Mouse (Mus musculus) adrenal gland (tissue): Measurements from ENCODE around the gene Pelo.

Experiments used
- intact Hi-C: fragments of 180-260 bp; cut with DNase I; formaldehyde crosslinking; loops from one replicate; pipeline ENCODE4 v1.15.1; 2025
- long read RNA-seq, 2 experiments: library from polyadenylated mRNA; unstranded; transcript quantifications; one replicate each; pipeline ENCODE4 v2.0.0; 2020; ENCODE audit warnings: borderline replicate concordance in 1 of 2; ENCODE audit not compliant: insufficient replicate concordance in 1 of 2

Pelo gene
- long read RNA-seq, experiment 1, partial matches to known transcripts, result 0 of 1 reads
- long read RNA-seq, experiment 1, other reads (novel, unspliced or antisense), result 1 of 1 reads
- long read RNA-seq, experiment 2, partial matches to known transcripts, result 0 of 2 reads
- long read RNA-seq, experiment 2, other reads (novel, unspliced or antisense), result 0 of 2 reads

DNA sequence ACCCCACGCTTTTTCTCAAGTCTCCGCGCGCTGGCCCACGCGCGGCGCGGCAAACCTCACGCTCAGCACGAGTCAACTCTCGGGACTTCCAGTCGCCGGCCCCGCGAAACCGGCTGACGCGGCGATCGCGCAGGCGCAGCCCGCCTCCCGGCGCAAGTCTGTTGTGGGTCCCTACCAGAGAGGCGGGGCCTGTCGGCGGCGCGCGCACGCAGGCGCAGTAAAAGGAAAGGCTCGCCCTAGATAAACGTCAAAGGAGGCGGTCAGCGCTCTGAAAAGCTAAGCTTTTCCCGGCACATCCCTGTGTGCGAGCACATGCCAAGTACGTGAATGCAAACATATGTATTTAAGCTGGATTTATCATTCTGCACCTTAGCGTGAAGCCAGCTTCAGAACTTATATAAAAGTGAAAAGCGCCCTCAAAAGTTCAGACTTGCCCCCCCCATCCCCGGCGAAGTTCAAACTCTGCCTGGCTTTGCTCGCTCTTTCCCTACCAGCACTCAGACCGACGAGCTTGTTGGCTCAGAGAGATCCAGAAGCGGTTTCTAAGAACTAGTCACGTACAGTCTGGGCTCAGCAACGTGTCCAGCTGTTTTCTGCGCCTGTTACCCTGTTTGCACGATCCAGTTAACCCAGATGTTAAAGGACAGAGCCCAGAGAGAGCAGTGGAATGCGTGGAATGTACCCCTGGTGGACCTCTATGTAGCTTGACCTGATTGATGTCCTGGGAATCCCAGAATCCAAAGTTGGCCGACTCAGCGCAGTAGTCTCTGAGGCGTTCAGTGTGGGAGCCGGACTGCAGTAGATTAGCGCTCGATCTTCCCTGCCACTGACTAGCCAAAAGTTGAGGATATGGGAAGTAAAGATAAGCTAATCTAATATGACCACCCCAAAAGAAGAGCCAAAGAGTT, at the start of gene Pelo:
Pelo (minus strand) TSS at position 118 of the 908 bp plus-strand sequence.
- intact Hi-C loops, result no loop called here

DNA sequence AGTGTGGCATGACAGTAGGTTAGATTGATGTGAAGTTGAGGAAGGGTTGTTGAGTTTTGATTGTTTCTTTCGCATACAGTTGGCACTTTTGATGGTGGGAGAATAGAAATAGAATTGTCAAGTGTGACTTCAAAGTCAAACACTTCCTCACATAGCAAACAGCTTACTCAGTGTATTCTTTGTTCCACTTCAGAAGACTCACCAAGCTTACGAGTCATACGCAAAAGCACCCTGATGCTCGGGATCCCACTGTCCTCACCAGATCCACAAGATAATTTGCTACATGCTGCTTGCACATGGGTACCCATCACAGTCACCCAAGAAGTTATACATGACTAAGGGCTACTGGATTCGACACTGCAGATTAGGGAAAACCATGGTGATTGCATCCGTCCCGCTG, 48.5 kb upstream of the Pelo start:
- intact Hi-C loops, result no loop called here

DNA sequence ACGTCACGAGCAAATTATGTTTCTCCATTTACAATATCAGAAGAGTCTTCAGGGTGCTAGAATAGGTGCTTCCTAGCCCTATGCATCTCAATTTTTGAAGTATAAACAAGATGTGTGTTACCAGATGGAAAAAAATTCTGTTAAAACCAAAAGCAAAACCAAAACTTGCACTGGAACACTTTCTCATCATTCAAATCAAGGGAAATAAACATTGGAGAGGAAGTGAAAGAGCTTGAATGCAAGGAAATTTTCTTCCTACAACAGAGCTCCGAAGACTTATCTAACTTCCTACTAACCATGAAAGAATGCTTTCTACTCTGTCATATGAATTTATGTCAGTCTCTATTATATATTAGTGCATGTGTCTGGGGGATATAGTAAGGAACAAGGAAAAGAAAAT, 46.8 kb upstream of the Pelo start:
- intact Hi-C loops, result no loop called here

DNA sequence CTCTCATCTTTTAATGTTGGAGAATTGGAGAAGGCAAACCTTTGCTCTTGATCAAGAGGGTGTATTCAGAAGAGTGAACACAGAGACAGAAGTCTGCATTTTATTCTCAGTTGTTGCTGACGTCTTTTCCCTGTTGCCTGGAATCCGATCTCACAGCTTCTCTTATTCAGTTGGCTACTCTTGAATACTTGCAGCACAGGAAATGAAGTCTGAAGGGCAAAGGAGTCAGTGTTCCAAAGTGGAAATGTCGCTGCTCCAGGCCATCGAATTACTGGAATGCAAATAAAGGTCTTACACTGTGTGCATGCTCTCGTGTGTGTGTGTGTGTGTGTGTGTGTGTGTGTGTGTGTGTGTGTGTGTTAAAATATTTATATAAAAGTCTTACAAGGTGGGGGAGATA, 42.4 kb upstream of the Pelo start:
- intact Hi-C loops, result no loop called here

DNA sequence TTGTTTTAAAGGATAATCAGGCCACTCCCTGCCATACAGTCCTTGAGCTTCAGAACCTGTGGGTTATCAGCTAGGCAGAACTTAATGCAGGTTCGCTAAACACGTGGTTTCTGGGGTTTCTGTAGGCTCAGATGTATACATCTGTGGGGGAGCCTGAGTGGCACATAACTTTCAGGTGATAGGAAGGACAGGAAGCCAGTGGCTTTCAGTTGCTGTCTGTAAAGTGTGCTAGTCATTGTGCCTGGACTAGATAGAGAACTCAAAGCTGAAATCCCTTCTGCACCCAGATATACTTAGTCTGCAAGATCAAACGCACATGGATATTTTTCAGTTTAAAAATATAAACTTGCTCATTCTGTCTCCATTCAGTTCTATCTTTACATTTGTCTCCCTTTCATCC, 41.4 kb upstream of the Pelo start:
- intact Hi-C loops, result no loop called here

DNA sequence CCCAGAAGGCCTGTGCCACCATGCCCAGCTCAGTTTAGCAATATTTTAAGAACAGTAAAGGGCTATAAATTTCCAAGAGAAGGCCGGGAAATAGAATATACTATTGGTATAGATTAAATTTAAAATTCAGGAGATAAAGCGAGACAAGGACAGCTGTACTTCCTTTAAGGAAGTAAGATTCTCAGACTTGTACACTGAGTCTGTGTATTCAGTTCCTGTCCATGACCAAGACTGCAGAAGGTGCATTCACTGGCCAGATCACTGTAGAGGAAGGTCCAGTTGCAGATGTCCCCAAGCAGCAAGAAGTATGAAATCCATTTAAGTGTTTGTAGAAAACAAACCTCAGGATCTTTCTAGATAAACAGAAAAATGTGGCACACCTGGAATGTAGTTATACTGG, 40.0 kb upstream of the Pelo start:
- intact Hi-C loops, result no loop called here

DNA sequence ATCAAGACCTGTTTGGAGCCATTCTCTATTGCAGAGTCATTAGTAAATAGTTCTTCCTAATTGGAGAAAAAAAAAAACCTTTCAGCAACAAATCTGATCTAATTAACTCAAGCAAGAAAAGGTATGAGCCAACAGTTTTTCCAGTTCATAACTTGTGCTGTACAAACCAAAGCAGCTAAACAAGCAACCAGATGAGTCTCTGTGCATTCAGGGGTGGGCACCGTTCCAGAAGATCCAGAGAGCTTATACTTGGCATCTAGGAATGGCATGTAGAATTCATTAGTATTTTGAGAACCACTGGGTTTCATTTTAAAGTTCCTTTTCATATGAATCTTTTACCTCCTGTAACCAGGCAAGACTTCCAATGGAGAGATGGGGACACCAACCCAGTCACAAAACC, 37.8 kb upstream of the Pelo start:
- intact Hi-C loops, result no loop called here

DNA sequence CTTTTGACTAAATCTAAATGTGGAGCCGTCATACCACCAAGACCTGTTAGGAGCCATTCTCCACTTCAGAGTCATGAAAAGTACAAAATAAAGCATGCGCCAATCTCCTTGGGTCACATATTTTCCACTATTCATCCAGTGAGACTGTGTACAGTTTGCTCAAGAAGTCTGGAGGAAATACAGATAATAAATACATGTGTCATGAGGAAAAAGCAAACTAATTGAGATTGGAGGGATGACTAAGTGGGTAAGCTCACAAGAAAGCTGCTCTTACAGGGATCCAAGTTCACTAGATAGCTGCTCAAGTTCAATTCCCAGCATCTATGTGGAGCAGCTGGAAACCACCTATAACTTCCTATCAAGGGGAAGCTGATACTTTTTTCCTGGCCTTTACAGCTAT, 36.5 kb upstream of the Pelo start:
- intact Hi-C loops, result no loop called here

DNA sequence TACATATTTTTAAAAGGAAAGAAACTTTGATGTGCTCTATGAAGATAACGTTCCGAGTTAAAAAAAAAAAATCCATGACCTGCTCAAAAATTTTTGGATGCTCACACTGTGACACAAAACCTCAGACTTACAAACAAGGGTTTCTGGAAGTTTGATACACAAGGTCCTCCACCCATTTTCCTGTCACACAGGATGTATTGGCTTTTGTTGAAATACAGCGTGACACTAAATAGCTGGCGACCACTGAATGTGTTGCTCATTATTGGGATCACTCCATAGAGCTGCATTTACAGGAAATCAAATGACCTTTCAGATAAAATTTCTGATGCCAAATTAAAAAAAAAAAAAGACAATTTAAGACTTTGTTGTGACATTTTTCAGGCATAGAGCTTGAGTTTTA, 35.1 kb upstream of the Pelo start:
- intact Hi-C loops, result no loop called here

DNA sequence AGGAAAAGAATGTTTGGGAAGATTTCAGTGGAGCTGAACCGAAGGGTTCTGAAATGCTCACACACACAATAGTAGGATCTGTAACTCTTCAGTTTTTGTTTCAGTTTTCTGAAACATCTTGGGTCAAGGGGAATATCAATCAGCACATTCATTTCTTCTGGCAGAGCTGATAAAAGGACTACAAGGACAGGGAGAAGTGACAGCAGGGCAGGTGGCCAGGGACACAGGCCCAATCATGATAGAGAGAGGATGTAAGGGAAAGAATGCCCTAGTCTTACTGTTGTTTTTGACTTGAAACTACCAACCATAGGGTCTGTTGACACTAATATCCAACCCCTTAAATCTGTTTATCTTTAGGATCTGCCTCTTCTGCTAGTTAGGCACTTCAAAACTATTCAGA, 34.5 kb upstream of the Pelo start:
- intact Hi-C loops, result no loop called here

DNA sequence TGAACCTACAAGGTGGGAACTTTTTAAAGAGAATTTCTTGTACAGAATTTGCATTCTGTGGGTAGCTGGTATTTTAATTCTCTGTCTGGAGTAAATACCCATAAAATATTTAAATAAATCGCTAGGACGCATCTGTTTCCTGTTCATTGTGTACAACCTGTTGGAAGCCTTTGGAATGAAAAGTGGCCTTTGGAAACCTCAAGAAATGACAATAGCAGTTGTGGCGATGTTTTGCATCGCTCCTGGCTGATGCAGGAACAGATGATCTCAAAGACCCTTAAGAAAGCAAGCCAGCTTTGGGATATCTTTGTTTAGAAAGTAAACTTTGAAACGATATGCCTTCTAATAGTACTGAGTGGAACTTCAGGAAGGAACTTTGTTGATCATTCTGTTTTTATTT, 28.8 kb upstream of the Pelo start:
- intact Hi-C loops, result no loop called here

DNA sequence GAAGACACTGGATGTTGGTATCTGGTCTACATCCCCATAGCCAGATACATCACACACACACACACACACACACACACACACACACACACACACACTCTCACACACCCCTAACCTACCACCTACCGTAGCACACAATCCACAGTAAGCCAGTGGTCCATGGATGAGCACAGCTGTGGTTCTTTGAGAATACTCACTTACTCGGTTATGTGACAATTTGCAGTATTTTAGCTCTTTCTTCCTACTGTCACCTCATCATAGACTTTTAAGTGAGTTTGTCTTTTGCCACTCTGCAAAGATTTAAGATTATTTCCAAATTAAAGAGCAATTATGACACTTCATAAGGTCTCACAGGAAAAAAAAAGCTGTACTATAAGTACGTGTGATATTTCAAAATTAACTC, 28.2 kb upstream of the Pelo start:
- intact Hi-C loops, result no loop called here

DNA sequence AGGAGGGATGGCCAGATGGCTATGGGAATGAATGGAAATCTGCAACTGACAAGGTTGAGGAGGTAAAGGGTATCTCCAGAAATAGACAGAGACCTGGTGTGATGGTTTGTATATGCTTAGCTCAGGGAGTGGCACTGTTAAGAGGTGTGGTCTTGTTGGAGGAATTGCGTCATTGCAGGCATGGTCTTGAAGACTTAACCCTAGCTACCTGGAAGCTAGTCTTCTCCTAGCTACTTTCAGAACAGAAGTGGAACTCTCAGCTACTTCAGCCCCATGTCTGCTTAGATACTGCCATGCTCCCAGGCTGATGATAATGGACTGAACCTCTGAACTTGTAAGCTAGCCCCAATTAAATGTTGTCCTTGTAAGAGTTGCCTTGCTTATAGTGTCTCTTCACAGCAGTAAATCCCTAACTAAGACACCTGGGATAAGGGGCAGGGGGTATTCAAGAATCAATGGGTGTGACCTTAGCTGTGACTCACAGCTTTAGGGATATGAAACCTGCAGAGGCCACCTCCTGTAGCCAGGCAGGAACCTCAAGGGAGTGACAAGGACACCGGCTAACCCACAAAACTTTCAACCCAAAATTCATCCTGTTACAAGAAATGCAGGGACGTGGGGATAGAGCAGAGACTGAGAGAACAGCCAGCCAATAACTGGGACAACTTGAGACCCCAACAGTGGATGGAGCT, 27.1 kb upstream of the Pelo start:
- intact Hi-C loops, result no loop called here

DNA sequence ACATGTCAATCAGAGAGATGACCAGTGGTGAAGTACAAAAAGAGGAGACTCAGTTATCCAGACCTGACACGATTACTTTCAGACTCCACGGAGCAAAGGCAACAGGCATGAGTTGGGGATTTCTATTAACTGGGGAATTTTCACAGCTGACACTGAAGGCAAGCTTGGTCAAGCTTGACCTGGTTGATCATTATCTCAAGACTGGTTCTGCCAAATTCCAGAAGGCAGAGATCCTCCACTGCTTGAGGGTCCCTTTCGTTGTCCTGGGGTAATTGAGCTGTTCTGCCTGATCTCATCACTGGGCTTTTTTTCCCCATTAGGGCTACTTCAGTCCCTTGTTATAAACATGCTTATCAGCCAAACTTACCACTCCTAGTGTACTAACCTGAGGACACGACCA, 19.6 kb upstream of the Pelo start:
- intact Hi-C loops, result loop anchor here (10.0 kb wide), 1 partner anchor 125 kb away; no protein-coding TSS in a partner anchor

DNA sequence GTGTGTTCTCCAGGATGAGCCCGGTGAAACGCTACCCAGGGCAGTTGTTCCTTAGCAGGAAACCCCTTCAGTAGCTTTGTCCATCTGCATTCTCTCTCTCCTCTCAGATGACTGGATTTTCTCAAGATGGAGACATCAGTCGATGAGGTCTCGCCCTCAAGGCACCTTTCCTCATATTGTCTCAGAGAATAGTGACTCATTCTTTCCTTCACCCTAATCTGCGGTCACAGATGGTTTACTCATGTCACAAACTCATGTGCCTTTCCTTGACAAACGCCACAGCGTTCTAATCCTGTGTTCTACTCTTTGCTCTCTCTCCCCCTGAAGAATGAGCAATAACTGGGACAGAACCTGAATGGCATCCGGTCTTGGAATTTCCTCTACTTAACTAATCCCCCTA, 17.4 kb upstream of the Pelo start:
- intact Hi-C loops, result loop anchor here (10.0 kb wide), 1 partner anchor 123 kb away; no protein-coding TSS in a partner anchor

DNA sequence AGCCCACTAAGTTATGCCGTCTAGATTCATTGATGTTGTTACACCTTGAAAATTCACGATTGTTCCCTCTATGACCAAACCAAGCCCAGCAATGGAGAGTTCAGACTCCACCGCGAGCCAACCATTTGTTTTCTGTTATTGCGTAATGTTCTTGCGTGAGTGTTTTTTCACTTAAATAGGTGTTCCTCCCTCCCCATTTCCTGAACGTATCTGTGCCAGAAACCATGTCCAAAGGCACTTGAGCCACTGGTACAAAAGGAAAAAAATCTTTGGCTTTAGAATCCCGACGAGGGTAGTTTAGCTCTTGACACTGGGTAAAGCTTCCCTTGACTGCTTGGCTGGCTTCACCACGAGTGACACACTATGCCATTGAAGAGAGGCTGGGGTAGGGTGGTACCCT, 16.2 kb upstream of the Pelo start:
- intact Hi-C loops, result loop anchor here (10.0 kb wide), 1 partner anchor 121 kb away; no protein-coding TSS in a partner anchor

DNA sequence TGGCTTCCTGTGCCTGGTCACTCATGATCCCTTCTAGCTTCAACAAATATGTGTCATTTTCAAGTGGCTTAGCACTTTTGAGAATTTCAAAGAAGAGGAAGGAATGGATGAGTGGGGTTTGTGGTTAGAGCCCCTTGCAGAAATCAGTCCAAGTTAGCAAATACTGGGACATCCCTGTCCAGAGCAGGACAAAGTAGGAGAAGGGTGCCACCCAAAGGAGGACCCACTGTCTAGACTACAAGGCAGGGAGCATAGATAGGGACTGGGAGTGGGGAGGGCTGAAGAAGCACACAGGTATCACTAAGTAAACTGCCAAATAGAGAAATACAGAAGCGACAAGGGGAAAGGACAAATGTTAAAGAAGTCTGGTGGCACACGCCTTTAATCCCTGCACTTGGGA, 12.8 kb upstream of the Pelo start:
- intact Hi-C loops, result loop anchor here (5.0 to 10.0 kb wide), 2 partner anchors 118 to 120 kb away; no protein-coding TSS in a partner anchor

DNA sequence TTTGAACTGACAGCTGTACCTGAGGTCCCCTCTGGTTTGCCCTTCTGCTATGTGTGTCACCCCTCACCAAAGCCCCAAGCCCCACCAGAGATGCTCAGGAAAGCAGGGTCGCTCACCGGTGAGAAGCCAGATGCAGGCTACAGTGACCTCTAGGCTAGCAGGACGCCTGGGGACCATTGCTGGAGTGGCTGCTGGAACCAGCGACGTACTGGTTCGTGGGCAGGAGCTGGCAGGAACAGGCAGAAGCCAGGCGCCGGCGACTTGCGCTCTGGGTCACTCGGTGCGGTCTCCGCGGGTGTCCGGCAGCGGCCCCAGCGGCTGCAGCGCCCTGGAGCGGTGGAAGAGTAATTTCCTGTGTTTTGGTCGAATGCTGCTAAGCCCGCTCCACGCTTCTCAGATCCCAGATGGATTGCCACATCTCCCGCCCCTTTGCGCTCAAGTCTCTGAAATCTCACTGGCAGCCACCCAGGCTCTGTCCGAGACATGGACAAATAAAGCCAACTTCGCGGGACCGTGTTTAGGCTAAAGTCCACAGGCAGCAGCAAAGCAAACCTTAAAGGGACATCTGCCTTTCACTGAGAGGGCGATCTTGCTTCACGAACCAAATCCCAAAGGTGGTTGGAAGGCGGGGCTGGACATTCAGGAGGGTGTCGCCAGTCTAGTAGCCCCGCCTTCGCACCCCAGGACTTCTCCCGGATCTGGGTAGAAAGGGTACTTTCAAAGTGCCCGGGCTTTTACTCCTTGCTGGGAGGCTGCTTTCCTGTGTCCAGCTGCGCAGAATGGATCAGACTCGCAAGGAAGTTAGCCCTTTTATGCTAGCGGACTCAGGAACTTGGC, 11.6 kb upstream of the Pelo start, which contains the start of the genes Gm49395 and Itga1:
Gm49395 (minus strand) TSS at position 567 of the 837 bp plus-strand sequence.
Itga1 (minus strand) TSS at position 610 of the 837 bp plus-strand sequence.
- intact Hi-C loops, result loop anchor here (5.0 to 10.0 kb wide), 2 partner anchors 117 to 121 kb away; no protein-coding TSS in a partner anchor

DNA sequence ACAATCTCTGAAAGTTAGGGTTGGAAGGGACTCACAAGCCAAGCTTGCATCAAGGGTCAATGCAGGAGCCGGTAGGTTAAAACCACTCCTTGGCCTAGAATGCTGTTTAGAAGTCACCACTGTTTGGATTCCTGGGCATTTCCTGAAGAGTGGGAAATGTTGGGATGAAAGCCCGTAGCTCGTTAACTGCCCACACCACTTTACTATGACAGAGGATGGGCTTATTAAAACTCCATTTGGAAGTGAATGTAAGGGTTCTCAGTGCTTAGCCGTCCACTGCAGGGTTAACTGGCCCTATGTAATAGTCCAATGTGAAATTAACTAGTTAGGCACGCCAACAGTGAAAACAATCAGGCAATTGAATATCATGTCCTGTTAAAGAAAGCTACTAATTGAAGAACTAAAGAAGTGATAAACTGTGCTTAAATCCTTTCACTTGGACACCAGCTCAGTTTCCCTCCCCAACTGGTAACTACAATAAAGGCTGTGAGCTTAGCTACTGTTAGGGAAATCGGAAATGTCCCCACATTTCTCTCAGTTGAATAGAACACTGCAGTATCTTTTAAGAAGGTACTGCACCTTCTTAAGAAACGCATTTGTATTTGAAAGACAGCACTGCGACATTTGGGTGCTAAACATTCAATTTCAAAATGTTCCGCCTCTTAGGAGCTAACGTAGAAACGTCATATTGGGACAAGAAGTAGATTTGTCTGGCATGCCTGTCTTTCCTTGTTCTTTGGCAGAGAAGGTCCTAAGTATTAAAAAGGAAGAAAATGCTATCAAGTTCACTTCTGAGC, 10.6 kb upstream of the Pelo start:
- intact Hi-C loops, result loop anchor here (5.0 to 10.0 kb wide), 2 partner anchors 116 to 122 kb away; no protein-coding TSS in a partner anchor

DNA sequence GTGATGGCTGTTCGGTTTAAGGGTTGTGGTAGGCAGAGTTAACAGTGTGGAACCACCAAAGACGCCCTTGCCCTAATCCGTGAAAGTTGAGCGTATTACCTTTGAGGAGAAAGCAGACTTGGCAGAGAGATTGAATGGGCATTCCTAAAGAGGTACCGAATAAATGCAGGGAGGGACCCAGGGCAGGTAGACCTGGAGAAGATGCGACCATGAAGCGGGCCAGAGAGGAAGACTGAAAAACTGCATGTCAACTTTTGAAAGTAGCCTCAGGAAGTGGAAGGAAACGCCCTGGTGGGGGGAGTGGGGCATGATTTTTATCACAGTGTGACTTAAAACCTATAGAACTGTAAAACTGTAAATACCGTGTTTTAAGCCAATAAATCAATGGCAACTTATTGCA, 9.4 kb upstream of the Pelo start:
- intact Hi-C loops, result no loop called here
